Mouse (Mus musculus) left cerebral cortex, adult 18-20 months (tissue): ENCODE results near the gene Fam219b. TPM values are rescaled to one million over a fixed set of nuclear protein-coding genes. Genes with fewer than 3 reads are reported as not detected.

Experiments
- DNase-seq, 2 experiments: peaks; one replicate each; pipeline ENCODE4 v3.0.0; 2021 to 2022; ENCODE audit warnings: low spot score in 2 of 2, mixed read lengths in 1 of 2
- long read RNA-seq, 2 experiments: library from polyadenylated mRNA; stranded (forward); transcript quantifications; one replicate each; pipeline ENCODE4 v2.0.0; 2021
- total RNA-seq, 2 experiments: library from RNA; stranded (reverse); gene quantifications; 2 replicates each; pipeline ENCODE4 v1.2.3; 2021

The Fam219b gene
- 10 to 100 TPM; 17.6 to 25.6 TPM for total RNA-seq
- long read RNA-seq, experiment 1, transcript Fam219b-202 (5 exons, 3,017 nt), result minor isoform, 12 of 32 reads
- long read RNA-seq, experiment 1, transcript Fam219b-201 (4 exons, 3,001 nt), result major isoform, 14 of 32 reads
- long read RNA-seq, experiment 1, partial matches to known transcripts, result 1 of 32 reads
- long read RNA-seq, experiment 1, other reads (novel, unspliced or antisense), result 5 of 32 reads
- long read RNA-seq, experiment 2, transcript Fam219b-202 (5 exons, 3,017 nt), result major isoform, 9 of 19 reads
- long read RNA-seq, experiment 2, transcript Fam219b-201 (4 exons, 3,001 nt), result minor isoform, 6 of 19 reads
- long read RNA-seq, experiment 2, partial matches to known transcripts, result 0 of 19 reads
- long read RNA-seq, experiment 2, other reads (novel, unspliced or antisense), result 4 of 19 reads

GRCm38 (mm10) chr9:57537044-57537727 is at the start of gene Fam219b:
Gene Fam219b, plus strand, starts transcription at chr9:57537528.
- peak; percentile 88 to 92 for DNase-seq

- DNase-seq, result no peak
Observed at GRCm38 (mm10) chr9:57487807-57488206, 49.5 kb upstream of the Fam219b start.

- DNase-seq, result no peak
Observed at GRCm38 (mm10) chr9:57493532-57493931, 43.8 kb upstream of the Fam219b start.

- DNase-seq, result no peak
Observed at GRCm38 (mm10) chr9:57494970-57495369, 42.4 kb upstream of the Fam219b start.

GRCm38 (mm10) chr9:57497236-57497635 is 40.1 kb upstream of the Fam219b start:
- no peak for DNase-seq

GRCm38 (mm10) chr9:57498536-57498935 is 38.8 kb upstream of the Fam219b start:
- DNase-seq, result no peak

GRCm38 (mm10) chr9:57501452-57501851 is 35.9 kb upstream of the Fam219b start:
- peak in 1 of 2 experiments; percentile 34 for DNase-seq

- DNase-seq, result peak; percentile 40 to 59
Observed at GRCm38 (mm10) chr9:57501861-57502260, 35.5 kb upstream of the Fam219b start.

- peak; percentile 37 to 39 for DNase-seq
Observed at GRCm38 (mm10) chr9:57502911-57503621, 34.3 kb upstream of the Fam219b start.

- DNase-seq, result peak; percentile 57 to 65
Observed at GRCm38 (mm10) chr9:57503622-57504380, 33.5 kb upstream of the Fam219b start, which contains the start of gene Rpp25. Gene Rpp25, plus strand, starts transcription at chr9:57504026.

GRCm38 (mm10) chr9:57504381-57504700 is 33.0 kb upstream of the Fam219b start:
- peak; percentile 55 to 66 for DNase-seq

GRCm38 (mm10) chr9:57504891-57505290 is 32.4 kb upstream of the Fam219b start:
- no peak for DNase-seq

GRCm38 (mm10) chr9:57505700-57506099 is 31.6 kb upstream of the Fam219b start:
- DNase-seq, result peak; percentile 54 to 70

- DNase-seq, result no peak
Observed at GRCm38 (mm10) chr9:57510577-57510976, 26.8 kb upstream of the Fam219b start.

GRCm38 (mm10) chr9:57517113-57517512 is 20.2 kb upstream of the Fam219b start:
- peak; percentile 65 to 80 for DNase-seq

GRCm38 (mm10) chr9:57520375-57521055 is 16.8 kb upstream of the Fam219b start:
- DNase-seq, result no peak

- DNase-seq, result peak; percentile 92 to 94
Observed at GRCm38 (mm10) chr9:57521056-57521911, 16.0 kb upstream of the Fam219b start, which contains the start of gene Cox5a. Gene Cox5a, plus strand, starts transcription at chr9:57521274.

- DNase-seq, result no peak
Observed at GRCm38 (mm10) chr9:57522114-57522860, 15.0 kb upstream of the Fam219b start.

GRCm38 (mm10) chr9:57522861-57523246 is 14.5 kb upstream of the Fam219b start:
- DNase-seq, result no peak
